Mouse (Mus musculus): Measurements from ENCODE around the gene Acsm2. TPM values are rescaled to one million over a fixed set of nuclear protein-coding genes. Genes with fewer than 3 reads are reported as not detected.

Gene Acsm2
- polyA plus RNA-seq (2016; fragmentation: Nextera tagmentation; extraction: Ambion mirVana), result not detected in 2 replicates

- no peak within 1 kb of the TSS for H3K4me2 ChIP-seq (replicated peaks)
- H3K36me3 ChIP-seq, result no peaks in the 10 kb centered on the region
- H3K27me3 ChIP-seq, result no peaks in the 10 kb centered on the region
- no peaks in the 10 kb centered on the region for H3K4me1 ChIP-seq
- ATAC-seq (ENCODE audit: insufficient number of reproducible peaks, insufficient read depth, low FRiP score, low TSS enrichment), result no peak
- no peak within 1 kb of the TSS for H3K9ac ChIP-seq
- H3K4me3 ChIP-seq, result no peak within 1 kb of the TSS
- no peaks in the 10 kb centered on the region for H3K9me3 ChIP-seq
- 84% methylated on average over 1 of the region's 1 CpGs for WGBS
- H3K27ac ChIP-seq, result no peak within 1 kb of the TSS
These were observed at the start of gene Acsm2 for GRCm38 (mm10) chr7:119554040-119554439. Gene Acsm2 (plus strand): TSS chr7:119554340.

- Histone ChIP-seq H3K4me2 (replicated peaks) (no peak overlapping the region), H3K9me3 (no peaks in the 10 kb centered on the region), H3K9ac (no peak overlapping the region), H3K27me3 (no peaks in the 10 kb centered on the region), H3K27ac (no peak overlapping the region), H3K4me3 (no peak overlapping the region), H3K4me1 (no peaks in the 10 kb centered on the region), H3K36me3 (no peaks in the 10 kb centered on the region)
- 90% methylated on average over 4 of the region's 4 CpGs for WGBS
- ATAC-seq (ENCODE audit: insufficient number of reproducible peaks, insufficient read depth, low FRiP score, low TSS enrichment), result no peak
These were observed 43.0 kb upstream of the Acsm2 start for GRCm38 (mm10) chr7:119511143-119511542.

- ATAC-seq (ENCODE audit: insufficient number of reproducible peaks, insufficient read depth, low FRiP score, low TSS enrichment), result 0 out of 2 replicates have a peak, but pooled peaks have one; percentile 10
- Histone ChIP-seq H3K4me2 (replicated peaks) (no peak overlapping the region), H3K4me3 (no peak overlapping the region), H3K27me3 (no peaks in the 10 kb centered on the region), H3K4me1 (no peaks in the 10 kb centered on the region), H3K9ac (no peak overlapping the region), H3K27ac (no peak overlapping the region), H3K36me3 (no peaks in the 10 kb centered on the region), H3K9me3 (no peaks in the 10 kb centered on the region)
- WGBS, result 33% methylated on average over 7 of the region's 7 CpGs
These were observed 41.1 kb upstream of the Acsm2 start for GRCm38 (mm10) chr7:119513056-119513455.

GRCm38 (mm10) chr7:119515492-119516271 is 38.5 kb upstream of the Acsm2 start:
- no peak overlapping the region for H3K27ac ChIP-seq
- no peaks in the 10 kb centered on the region for H3K36me3 ChIP-seq
- no peaks in the 10 kb centered on the region for H3K4me1 ChIP-seq
- no peaks in the 10 kb centered on the region for H3K9me3 ChIP-seq
- ATAC-seq (ENCODE audit: insufficient number of reproducible peaks, insufficient read depth, low FRiP score, low TSS enrichment), result no peak
- 63% methylated on average over 10 of the region's 10 CpGs for WGBS
- no peak overlapping the region for H3K9ac ChIP-seq
- H3K4me3 ChIP-seq, result no peak overlapping the region
- no peak overlapping the region for H3K4me2 ChIP-seq (replicated peaks)
- H3K27me3 ChIP-seq, result no peaks in the 10 kb centered on the region

- H3K4me2 ChIP-seq (replicated peaks), result no peak overlapping the region
- no peaks in the 10 kb centered on the region for H3K4me1 ChIP-seq
- H3K9me3 ChIP-seq, result no peaks in the 10 kb centered on the region
- no peak overlapping the region for H3K27ac ChIP-seq
- no peak overlapping the region for H3K9ac ChIP-seq
- H3K27me3 ChIP-seq, result no peaks in the 10 kb centered on the region
- no peaks in the 10 kb centered on the region for H3K36me3 ChIP-seq
- H3K4me3 ChIP-seq, result no peak overlapping the region
- WGBS, result 84% methylated on average over 7 of the region's 7 CpGs
- ATAC-seq (ENCODE audit: insufficient number of reproducible peaks, insufficient read depth, low FRiP score, low TSS enrichment), result no peak
These were observed 37.9 kb upstream of the Acsm2 start for GRCm38 (mm10) chr7:119516272-119516558.

- no peaks in the 10 kb centered on the region for H3K27me3 ChIP-seq
- no peaks in the 10 kb centered on the region for H3K36me3 ChIP-seq
- no peak within 1 kb of the TSS for H3K4me3 ChIP-seq
- no peak within 1 kb of the TSS for H3K9ac ChIP-seq
- H3K9me3 ChIP-seq, result no peaks in the 10 kb centered on the region
- no peaks in the 10 kb centered on the region for H3K4me1 ChIP-seq
- no peak for ATAC-seq (ENCODE audit: insufficient number of reproducible peaks, insufficient read depth, low FRiP score, low TSS enrichment)
- WGBS, result 74% methylated on average over 5 of the region's 5 CpGs
- no peak within 1 kb of the TSS for H3K27ac ChIP-seq
- no peak within 1 kb of the TSS for H3K4me2 ChIP-seq (replicated peaks)
These were observed 35.0 kb upstream of the Acsm2 start, which contains the start of gene Acsm5 for GRCm38 (mm10) chr7:119519163-119519562. Gene Acsm5 (plus strand): TSS chr7:119519463.

- no peak for ATAC-seq (ENCODE audit: insufficient number of reproducible peaks, insufficient read depth, low FRiP score, low TSS enrichment)
- no peaks in the 10 kb centered on the region for H3K27me3 ChIP-seq
- 44% methylated on average over 5 of the region's 5 CpGs for WGBS
These were observed 34.5 kb upstream of the Acsm2 start for GRCm38 (mm10) chr7:119519654-119520053.

GRCm38 (mm10) chr7:119521816-119522215 is 32.3 kb upstream of the Acsm2 start:
- no peaks in the 10 kb centered on the region for H3K9me3 ChIP-seq
- no peaks in the 10 kb centered on the region for H3K36me3 ChIP-seq
- H3K4me1 ChIP-seq, result no peaks in the 10 kb centered on the region
- H3K27me3 ChIP-seq, result no peaks in the 10 kb centered on the region
- WGBS, result 83% methylated on average over 3 of the region's 3 CpGs
- H3K4me3 ChIP-seq, result no peak overlapping the region
- no peak overlapping the region for H3K9ac ChIP-seq
- ATAC-seq (ENCODE audit: insufficient number of reproducible peaks, insufficient read depth, low FRiP score, low TSS enrichment), result no peak
- no peak overlapping the region for H3K27ac ChIP-seq
- no peak overlapping the region for H3K4me2 ChIP-seq (replicated peaks)

More at GRCm38 (mm10) chr7:119519654-119520053, 34.5 kb upstream of the Acsm2 start:
- Histone ChIP-seq H3K4me3 (no peak overlapping the region), H3K4me2 (replicated peaks) (no peak overlapping the region), H3K4me1 (no peaks in the 10 kb centered on the region), H3K36me3 (no peaks in the 10 kb centered on the region), H3K9ac (no peak overlapping the region), H3K9me3 (no peaks in the 10 kb centered on the region), H3K27ac (no peak overlapping the region)

GRCm38 (mm10) chr7:119522385-119522784 is 31.8 kb upstream of the Acsm2 start:
- Histone ChIP-seq H3K4me3 (no peak overlapping the region), H3K27me3 (no peaks in the 10 kb centered on the region), H3K9me3 (no peaks in the 10 kb centered on the region), H3K36me3 (no peaks in the 10 kb centered on the region), H3K27ac (no peak overlapping the region), H3K4me2 (replicated peaks) (no peak overlapping the region), H3K9ac (no peak overlapping the region), H3K4me1 (no peaks in the 10 kb centered on the region)
- no peak for ATAC-seq (ENCODE audit: insufficient number of reproducible peaks, insufficient read depth, low FRiP score, low TSS enrichment)
- 65% methylated on average over 1 of the region's 1 CpGs for WGBS

GRCm38 (mm10) chr7:119523389-119523788 is 30.8 kb upstream of the Acsm2 start, which contains the start of gene Pdilt:
Gene Pdilt (minus strand): TSS chr7:119523489.
- H3K4me3 ChIP-seq, result no peak within 1 kb of the TSS
- WGBS, result 70% methylated on average over 4 of the region's 4 CpGs
- H3K36me3 ChIP-seq, result no peaks in the 10 kb centered on the region
- H3K4me1 ChIP-seq, result no peaks in the 10 kb centered on the region
- no peak within 1 kb of the TSS for H3K9ac ChIP-seq
- H3K9me3 ChIP-seq, result no peaks in the 10 kb centered on the region
- no peak within 1 kb of the TSS for H3K27ac ChIP-seq
- ATAC-seq (ENCODE audit: insufficient number of reproducible peaks, insufficient read depth, low FRiP score, low TSS enrichment), result no peak
- no peaks in the 10 kb centered on the region for H3K27me3 ChIP-seq
- no peak within 1 kb of the TSS for H3K4me2 ChIP-seq (replicated peaks)

GRCm38 (mm10) chr7:119525881-119526281 is 28.3 kb upstream of the Acsm2 start:
- no peaks in the 10 kb centered on the region for H3K27me3 ChIP-seq
- WGBS, result 43% methylated on average over 2 of the region's 2 CpGs
- no peak overlapping the region for H3K4me2 ChIP-seq (replicated peaks)
- H3K4me1 ChIP-seq, result no peaks in the 10 kb centered on the region
- no peaks in the 10 kb centered on the region for H3K9me3 ChIP-seq
- no peak for ATAC-seq (ENCODE audit: insufficient number of reproducible peaks, insufficient read depth, low FRiP score, low TSS enrichment)
- no peaks in the 10 kb centered on the region for H3K36me3 ChIP-seq
- H3K4me3 ChIP-seq, result no peak overlapping the region
- H3K27ac ChIP-seq, result no peak overlapping the region
- no peak overlapping the region for H3K9ac ChIP-seq

- ATAC-seq (ENCODE audit: insufficient number of reproducible peaks, insufficient read depth, low FRiP score, low TSS enrichment), result no peak
- H3K4me1 ChIP-seq, result no peaks in the 10 kb centered on the region
- no peak overlapping the region for H3K4me2 ChIP-seq (replicated peaks)
- 71% methylated on average over 13 of the region's 13 CpGs for WGBS
- no peak overlapping the region for H3K4me3 ChIP-seq
- H3K36me3 ChIP-seq, result no peaks in the 10 kb centered on the region
- no peaks in the 10 kb centered on the region for H3K9me3 ChIP-seq
- no peaks in the 10 kb centered on the region for H3K27me3 ChIP-seq
- no peak overlapping the region for H3K27ac ChIP-seq
- H3K9ac ChIP-seq, result no peak overlapping the region
These were observed 27.7 kb upstream of the Acsm2 start for GRCm38 (mm10) chr7:119526486-119526885.
